Mouse (Mus musculus) brain, embryonic 14.5 days (tissue): ENCODE data around the gene Cox11. TPM values are rescaled to one million over a fixed set of nuclear protein-coding genes. Genes with fewer than 3 reads are reported as not detected.

Source experiments
- DNase-seq: peaks from one replicate; pipeline ENCODE4 v3.0.0-alpha.2; 2011; ENCODE audit warnings: low read depth
- CTCF ChIP-seq: fragments of 200-500 bp; IDR thresholded peaks from 2 replicates; pipeline ENCODE4 v1.5.1; 2012; ENCODE audit warnings: inconsistent platforms, mild to moderate bottlenecking, moderate library complexity, borderline replicate concordance; ENCODE audit not compliant: insufficient read depth, insufficient read length; ENCODE audit errors: extremely low read depth
- POLR2A ChIP-seq: fragments of 200-500 bp; IDR thresholded peaks from 2 replicates; pipeline ENCODE4 v1.6.1; 2012; ENCODE audit warnings: mild to moderate bottlenecking, inconsistent platforms, borderline replicate concordance; ENCODE audit not compliant: poor library complexity, insufficient read depth, insufficient read length, severe bottlenecking; ENCODE audit errors: extremely low read depth
- polyA plus RNA-seq: library from polyadenylated mRNA; depleted of rRNA; stranded (reverse); fragments of >200 nt; gene quantifications from 2 replicates; pipeline ENCODE4 v1.2.3, GENCODE M21; 2012

Cox11 gene
- polyA plus RNA-seq, 1 experiment, result 30.7 TPM

- DNase-seq, result no peak
- TF ChIP-seq POLR2A (no peak), CTCF (no peak)
Observed at GRCm38 (mm10) chr11:90627751-90628150, 10.2 kb upstream of the Cox11 start.

DNA sequence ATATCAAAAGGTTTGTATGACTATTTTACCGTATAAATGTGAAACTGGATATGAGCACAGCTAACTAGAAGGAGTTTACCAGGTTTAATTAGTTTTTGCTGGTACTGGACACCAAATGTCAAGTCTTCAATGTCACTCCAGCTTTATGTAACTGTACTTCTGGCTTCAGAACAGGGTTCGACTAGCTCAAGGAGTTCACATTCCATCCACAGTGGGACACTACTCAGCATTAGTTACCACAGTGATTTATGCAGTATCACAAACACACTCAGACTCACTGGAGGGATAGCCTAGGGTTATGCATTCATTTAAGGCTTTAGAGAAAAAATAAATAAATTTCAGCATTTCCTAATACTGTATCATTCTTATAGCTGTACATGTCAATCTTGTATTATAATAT lies 5.5 kb upstream of the Cox11 start:
- no peak for TF ChIP-seq POLR2A
- no peak for TF ChIP-seq CTCF

DNA sequence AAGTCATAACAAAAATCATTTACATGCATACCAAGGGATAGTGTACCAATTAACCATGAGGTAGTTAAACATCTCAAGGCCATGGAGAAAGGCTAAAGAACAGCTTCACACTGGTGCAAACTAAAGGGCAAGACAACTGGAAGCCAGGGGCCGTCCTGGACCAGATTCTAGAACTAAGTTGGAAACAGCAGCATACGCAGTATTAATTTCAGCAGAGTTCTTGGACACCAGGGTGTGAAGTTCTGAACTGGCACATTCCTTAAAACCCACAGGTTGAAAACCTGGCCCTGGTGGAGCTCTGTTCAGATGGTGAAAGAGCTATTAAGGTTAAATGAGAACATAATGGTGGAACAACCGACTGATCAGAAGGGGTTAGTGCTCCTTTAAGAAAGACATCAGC lies 3.3 kb upstream of the Cox11 start:
- no peak for TF ChIP-seq POLR2A
- TF ChIP-seq CTCF, result no peak
- no peak for DNase-seq

More for the DNA sequence above, 5.5 kb upstream of the Cox11 start:
- no peak for DNase-seq

- DNase-seq, result peak; percentile 62
Observed at GRCm38 (mm10) chr11:90638312-90638830, 398 bp downstream of the Cox11 start.

GRCm38 (mm10) chr11:90649777-90650176 lies 11.8 kb downstream of the Cox11 start:
- DNase-seq, result peak; percentile 37

More at GRCm38 (mm10) chr11:90638312-90638830, 398 bp downstream of the Cox11 start:
- TF ChIP-seq CTCF (no peak), POLR2A (no peak)

DNA sequence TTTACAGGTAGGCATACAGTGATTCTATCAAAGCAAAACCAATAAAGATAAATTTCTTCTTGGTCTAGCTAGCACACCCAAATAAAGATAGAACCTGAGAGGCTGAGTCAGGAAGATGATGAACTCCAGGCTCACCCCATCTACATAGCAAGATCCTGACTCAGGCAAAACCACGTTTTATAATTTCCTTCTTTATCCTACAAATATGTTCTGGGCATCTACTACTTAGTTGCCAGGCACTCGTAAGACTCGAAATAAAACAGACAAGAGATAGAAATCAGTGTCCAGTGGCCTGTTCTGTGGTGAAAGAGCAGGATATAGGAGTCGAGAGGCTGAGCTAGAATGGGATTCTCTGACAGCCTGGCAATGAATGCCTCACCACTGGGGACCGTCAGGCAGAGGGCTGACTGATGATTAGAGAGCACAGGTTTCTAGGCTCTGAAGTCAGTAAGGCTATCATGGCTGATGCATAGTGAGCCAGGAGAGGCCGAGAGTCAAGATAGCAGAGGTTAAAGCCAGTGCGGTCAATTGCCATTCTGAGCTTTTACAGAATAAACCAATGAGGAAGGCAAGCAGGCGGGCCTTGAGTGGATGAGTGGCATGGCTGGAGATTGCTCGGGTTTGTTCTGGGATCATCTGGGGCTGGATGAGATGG lies 12.4 kb downstream of the Cox11 start:
- DNase-seq, result no peak
- TF ChIP-seq CTCF, result no peak
- TF ChIP-seq POLR2A, result no peak

More at GRCm38 (mm10) chr11:90649777-90650176, 11.8 kb downstream of the Cox11 start:
- TF ChIP-seq CTCF, result no peak
- no peak for TF ChIP-seq POLR2A

GRCm38 (mm10) chr11:90652603-90653002 lies 14.6 kb downstream of the Cox11 start:
- DNase-seq, result no peak

GRCm38 (mm10) chr11:90657527-90657926 lies 19.6 kb downstream of the Cox11 start:
- DNase-seq, result no peak
- no peak for TF ChIP-seq CTCF
- no peak for TF ChIP-seq POLR2A

More at GRCm38 (mm10) chr11:90652603-90653002, 14.6 kb downstream of the Cox11 start:
- TF ChIP-seq CTCF, result no peak
- TF ChIP-seq POLR2A, result no peak

DNA sequence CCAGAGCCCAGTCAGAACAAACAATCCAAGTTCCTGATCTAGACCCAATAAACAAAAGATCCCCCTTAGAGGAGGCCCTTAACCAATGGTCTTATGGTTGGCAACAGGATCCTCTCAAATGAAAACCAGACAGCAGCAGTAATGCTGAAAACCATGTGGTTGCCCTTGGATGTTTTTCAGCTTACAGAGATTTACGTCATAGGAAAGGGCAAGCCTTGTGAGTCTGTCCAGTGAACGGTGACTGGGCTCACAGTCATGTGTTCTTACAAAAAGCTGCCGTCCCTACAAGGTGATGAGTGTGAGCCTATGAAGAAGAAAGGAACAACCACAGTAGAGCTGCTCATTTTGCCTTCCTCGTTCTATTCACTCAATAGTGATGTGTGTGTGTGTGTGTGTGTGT lies 22.7 kb downstream of the Cox11 start:
- DNase-seq, result no peak
- TF ChIP-seq CTCF, result no peak
- no peak for TF ChIP-seq POLR2A

- TF ChIP-seq POLR2A, result no peak
- TF ChIP-seq CTCF, result no peak
- DNase-seq, result no peak
Observed at GRCm38 (mm10) chr11:90663052-90663451, 25.1 kb downstream of the Cox11 start.

DNA sequence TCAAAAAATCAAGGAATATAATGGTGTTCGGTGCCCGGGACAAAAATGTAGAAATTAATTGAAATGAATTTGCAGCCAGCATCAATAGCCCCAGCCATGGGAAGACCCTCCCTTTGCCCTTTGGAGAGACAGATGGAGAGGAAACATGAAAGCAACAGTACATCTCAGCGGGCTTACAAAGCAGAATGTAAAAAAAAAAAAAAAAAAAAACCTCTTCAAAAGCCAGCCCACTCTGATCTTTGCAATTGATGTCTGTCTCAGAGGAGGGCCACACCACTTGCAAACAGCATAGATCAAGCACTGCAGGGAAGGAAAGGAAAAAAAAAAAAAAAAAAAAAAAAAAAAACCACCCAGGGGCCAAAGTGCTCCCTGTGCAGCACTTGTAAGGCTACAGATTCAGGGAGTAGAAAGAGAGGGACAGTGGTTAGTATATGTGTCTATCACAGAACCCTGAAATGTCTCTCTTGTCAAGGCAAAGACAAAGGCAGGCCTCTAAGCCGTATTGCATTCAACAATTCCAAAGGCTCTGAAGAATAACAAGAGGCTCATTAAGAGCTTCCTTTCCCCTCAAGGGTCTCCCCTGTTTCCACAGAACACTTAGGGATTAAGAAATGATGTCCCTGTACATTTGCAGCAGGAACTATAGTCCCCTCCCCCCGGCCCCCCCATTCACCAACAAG lies 25.8 kb downstream of the Cox11 start:
- DNase-seq, result peak; percentile 81
- TF ChIP-seq CTCF (no peak), POLR2A (no peak)

- TF ChIP-seq POLR2A (no peak), CTCF (no peak)
- peak; percentile 53 for DNase-seq
Observed at GRCm38 (mm10) chr11:90664345-90664986, 26.5 kb downstream of the Cox11 start.

DNA sequence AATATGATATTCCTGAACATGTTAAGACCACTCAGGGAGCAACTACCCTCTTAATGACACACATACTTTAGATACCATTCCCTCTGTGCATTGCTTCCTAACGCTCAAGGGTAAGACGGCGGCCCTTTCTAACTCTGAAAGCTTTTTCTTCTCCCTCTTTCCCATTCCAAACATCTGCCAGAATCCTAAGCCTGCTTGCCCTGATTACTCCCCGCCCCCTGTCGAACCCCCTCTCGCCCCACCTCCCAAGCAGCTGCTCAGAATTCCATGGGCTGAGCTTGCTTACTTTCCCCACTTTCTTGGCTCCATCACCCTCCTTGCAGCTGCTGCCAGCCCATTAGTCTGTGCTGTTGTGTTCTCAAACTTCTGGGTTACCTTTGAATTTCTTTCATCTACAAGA lies 27.2 kb downstream of the Cox11 start:
- DNase-seq, result peak; percentile 87
- TF ChIP-seq CTCF, result no peak
- TF ChIP-seq POLR2A, result no peak

GRCm38 (mm10) chr11:90666144-90666757 lies 28.3 kb downstream of the Cox11 start:
- TF ChIP-seq POLR2A (no peak), CTCF (no peak)

GRCm38 (mm10) chr11:90666916-90667315 lies 28.9 kb downstream of the Cox11 start:
- no peak for TF ChIP-seq CTCF
- no peak for TF ChIP-seq POLR2A
- DNase-seq, result no peak

More at GRCm38 (mm10) chr11:90666144-90666757, 28.3 kb downstream of the Cox11 start:
- no peak for DNase-seq
